Mouse (Mus musculus): ENCODE results near the gene Mapk3.

DNA sequence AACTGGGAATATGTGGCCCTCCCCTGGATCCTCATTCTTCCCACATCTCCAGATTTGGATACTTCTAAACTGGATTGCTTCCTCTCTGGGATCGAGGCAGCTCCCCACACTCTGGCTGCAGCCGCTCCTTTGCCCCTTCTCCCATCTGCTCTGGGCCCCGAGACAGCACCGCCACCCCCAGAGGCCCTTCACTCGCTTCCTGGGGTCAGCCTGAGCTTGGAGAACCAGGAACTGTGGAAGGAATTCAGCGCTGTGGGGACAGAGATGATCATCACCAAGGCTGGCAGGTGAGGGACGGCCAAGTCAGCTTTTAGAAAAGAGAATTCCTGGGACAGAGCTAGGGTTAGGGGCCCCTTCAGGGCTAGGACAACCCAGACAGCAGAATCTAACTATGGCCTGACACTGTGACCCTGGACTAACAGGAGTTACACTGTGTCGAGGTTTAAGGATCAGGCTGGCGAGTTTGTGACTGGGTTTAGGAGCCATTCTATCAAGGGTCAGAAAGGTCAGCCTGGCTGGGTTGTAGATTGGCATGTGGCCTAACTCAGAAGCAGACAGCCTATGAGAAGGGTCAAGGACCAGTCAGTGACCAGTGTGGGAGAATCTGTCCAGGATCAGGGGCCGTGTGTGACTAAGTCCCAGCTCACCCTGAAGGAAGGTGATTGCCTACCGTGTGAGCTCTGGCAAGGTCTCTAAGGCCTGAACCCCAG is 22.4 kb downstream of the Mapk3 start:
- TF ChIP-seq POLR2A (IDR thresholded peaks at IDR 0.05; ENCODE audit: borderline replicate concordance, extremely low read depth, low read depth, low read length) (no peak), CTCF (IDR thresholded peaks at IDR 0.05; ENCODE audit: insufficient read depth, low read length) (no peak)

Data from lung, adult 2 months (tissue).